Mouse (Mus musculus) cerebellum, adult 9-10 months (tissue): ENCODE measurements around the gene Olfr613.
"Not testable (repeated sequence)": the region's sequence is repeated elsewhere in the genome, so short reads cannot be mapped to it uniquely, and the experiment has no call there.

ENCODE experiments used
- DNase-seq: peaks from one replicate; pipeline ENCODE4 v3.0.0; 2022

Olfr613 gene

GRCm38 (mm10) chr7:103547774-103548173 is at the start of gene Olfr613:
Gene Olfr613 (plus strand): TSS chr7:103548074.
- no peak for DNase-seq

- no peak for DNase-seq
Measured at GRCm38 (mm10) chr7:103512022-103512421, 35.9 kb upstream of the Olfr613 start, which contains the start of gene Olfr610. Gene Olfr610 (minus strand): TSS chr7:103512122.

GRCm38 (mm10) chr7:103520746-103521145 is 27.1 kb upstream of the Olfr613 start, which contains the start of gene Olfr611:
Gene Olfr611 (minus strand): TSS chr7:103520846.
- not testable (repeated sequence) for DNase-seq

GRCm38 (mm10) chr7:103542617-103543016 is 5.3 kb upstream of the Olfr613 start, which contains the start of gene Olfr612:
Gene Olfr612 (minus strand): TSS chr7:103542717.
- not testable (repeated sequence) for DNase-seq

GRCm38 (mm10) chr7:103555779-103556178 is 7.9 kb downstream of the Olfr613 start, which contains the start of gene Olfr615:
Gene Olfr615 (plus strand): TSS chr7:103556079.
- DNase-seq = no peak

- no peak for DNase-seq
Measured at GRCm38 (mm10) chr7:103569043-103569442, 21.2 kb downstream of the Olfr613 start, which contains the start of gene Olfr616. Gene Olfr616 (minus strand): TSS chr7:103569143.

- DNase-seq = no peak
Measured at GRCm38 (mm10) chr7:103572761-103573160, 24.9 kb downstream of the Olfr613 start, which contains the start of gene Olfr617. Gene Olfr617 (plus strand): TSS chr7:103573061.

- no peak for DNase-seq
Measured at GRCm38 (mm10) chr7:103589803-103590202, 41.9 kb downstream of the Olfr613 start, which contains the start of gene Olfr618. Gene Olfr618 (plus strand): TSS chr7:103590103.

- no peak for DNase-seq
Measured at GRCm38 (mm10) chr7:103600275-103600674, 52.4 kb downstream of the Olfr613 start, which contains the start of gene Olfr619. Gene Olfr619 (plus strand): TSS chr7:103600575.
